Mouse (Mus musculus): Measurements from ENCODE around the gene Pam.

DNA sequence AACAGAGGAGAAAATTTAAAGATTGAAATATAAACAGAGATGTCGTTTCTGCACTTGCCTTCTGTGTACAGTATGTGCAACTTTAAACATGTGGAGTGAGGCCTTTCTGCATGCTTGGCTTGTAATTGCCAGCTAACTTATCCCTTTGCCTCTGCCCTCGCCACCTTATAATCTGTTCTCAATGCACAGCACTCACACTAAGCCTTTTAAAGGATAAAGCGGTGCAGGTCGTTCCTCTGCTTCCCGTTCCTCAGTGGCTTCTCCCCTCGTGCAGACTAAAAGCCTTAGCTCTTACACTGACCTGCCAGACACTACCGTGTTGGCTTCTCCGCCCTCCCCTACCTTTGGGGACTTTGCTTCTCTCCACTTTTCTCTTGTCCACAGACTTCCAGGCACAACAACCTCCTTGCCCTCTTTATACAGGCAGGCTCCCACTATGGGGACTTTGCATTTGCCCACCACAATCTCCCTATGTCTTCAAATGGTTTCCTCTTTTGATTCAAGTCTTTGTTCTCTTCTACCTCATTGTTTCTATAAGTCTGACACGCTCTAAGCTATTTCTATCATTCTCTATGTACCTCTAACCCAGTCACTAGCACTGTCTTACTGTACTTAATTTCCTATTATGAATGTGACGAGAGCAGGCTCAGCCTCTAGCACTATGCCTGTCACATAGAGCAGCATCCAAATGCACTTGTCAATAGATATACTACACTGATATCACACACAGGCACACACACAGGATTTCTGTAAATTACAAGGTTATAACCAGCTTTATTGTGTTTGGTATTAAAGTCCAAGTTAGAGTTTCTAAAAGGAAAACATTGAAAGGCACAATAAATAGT lies 79.2 kb downstream of the Pam start:
- TF ChIP-seq CTCF (IDR thresholded peaks at IDR 0.05; ENCODE audit: low read depth) (no peak), EP300 (optimal IDR thresholded peaks at IDR 0.05) (no peak)

Measured in stomach, postnatal 0 days (tissue).